Mouse (Mus musculus) C2C12 (cell line): ENCODE measurements around the gene 2210017I01Rik. TPM values are rescaled to one million over a fixed set of nuclear protein-coding genes. Genes with fewer than 3 reads are reported as not detected.

Source experiments
- H3K27me3 ChIP-seq: one replicate; pipeline ENCODE4 v1.6.1; 2011; ENCODE audit not compliant: control insufficient read depth, insufficient read depth, insufficient read length
- H3K36me3 ChIP-seq: one replicate; pipeline ENCODE4 v1.6.1; 2011; ENCODE audit not compliant: control insufficient read depth, insufficient read depth
- H3K4me3 ChIP-seq: one replicate; pipeline ENCODE4 v1.5.1; 2011; ENCODE audit warnings: mild to moderate bottlenecking, control low read depth; ENCODE audit not compliant: poor library complexity, insufficient read depth, severe bottlenecking
- H3K79me2 ChIP-seq: one replicate; pipeline ENCODE4 v1.6.1; 2011; ENCODE audit not compliant: control insufficient read depth, insufficient read depth
- H3K79me3 ChIP-seq: one replicate; pipeline ENCODE4 v1.6.1; 2011; ENCODE audit warnings: low read depth, control low read depth
- H3ac ChIP-seq: one replicate; pipeline ENCODE3; 2011; ENCODE audit warnings: low read depth; ENCODE audit not compliant: control insufficient read depth, insufficient read length
- CEBPB ChIP-seq: IDR thresholded peaks from one replicate; pipeline ENCODE4 v1.6.1; 2011; ENCODE audit warnings: low read depth, mild to moderate bottlenecking, control low read depth, moderate library complexity
- CTCF ChIP-seq: IDR thresholded peaks from one replicate; pipeline ENCODE4 v1.5.1; 2011; ENCODE audit not compliant: control insufficient read depth, insufficient read depth, insufficient read length
- FOSL1 ChIP-seq: IDR thresholded peaks from one replicate; pipeline ENCODE4 v1.8.0; 2011; ENCODE audit warnings: mild to moderate bottlenecking, low read length; ENCODE audit not compliant: poor library complexity, insufficient read depth, severe bottlenecking
- MAX ChIP-seq: IDR thresholded peaks from one replicate; pipeline ENCODE4 v1.6.1; 2011; ENCODE audit warnings: mild to moderate bottlenecking, control low read depth
- MYOD1 ChIP-seq: IDR thresholded peaks from one replicate; pipeline ENCODE4 v1.6.1; 2011; ENCODE audit warnings: low read depth; ENCODE audit not compliant: control insufficient read depth, insufficient read length
- MYOG ChIP-seq: IDR thresholded peaks from one replicate; pipeline ENCODE4 v1.6.1; 2011; ENCODE audit not compliant: control insufficient read depth, insufficient read length; ENCODE audit errors: extremely low read depth
- USF1 ChIP-seq: IDR thresholded peaks from one replicate; pipeline ENCODE4 v1.6.1; 2011; ENCODE audit warnings: low read depth, mild to moderate bottlenecking, control low read depth, moderate library complexity
- polyA plus RNA-seq: library from polyadenylated mRNA; unstranded; fragments of >200 nt; fragmentation: generic; extraction: Trizol; gene quantifications from one replicate; pipeline ENCODE4 v1.2.1, GENCODE M21; 2012; ENCODE audit warnings: missing spikeins

The 2210017I01Rik gene
- polyA plus RNA-seq, 1 experiment = not detected

DNA sequence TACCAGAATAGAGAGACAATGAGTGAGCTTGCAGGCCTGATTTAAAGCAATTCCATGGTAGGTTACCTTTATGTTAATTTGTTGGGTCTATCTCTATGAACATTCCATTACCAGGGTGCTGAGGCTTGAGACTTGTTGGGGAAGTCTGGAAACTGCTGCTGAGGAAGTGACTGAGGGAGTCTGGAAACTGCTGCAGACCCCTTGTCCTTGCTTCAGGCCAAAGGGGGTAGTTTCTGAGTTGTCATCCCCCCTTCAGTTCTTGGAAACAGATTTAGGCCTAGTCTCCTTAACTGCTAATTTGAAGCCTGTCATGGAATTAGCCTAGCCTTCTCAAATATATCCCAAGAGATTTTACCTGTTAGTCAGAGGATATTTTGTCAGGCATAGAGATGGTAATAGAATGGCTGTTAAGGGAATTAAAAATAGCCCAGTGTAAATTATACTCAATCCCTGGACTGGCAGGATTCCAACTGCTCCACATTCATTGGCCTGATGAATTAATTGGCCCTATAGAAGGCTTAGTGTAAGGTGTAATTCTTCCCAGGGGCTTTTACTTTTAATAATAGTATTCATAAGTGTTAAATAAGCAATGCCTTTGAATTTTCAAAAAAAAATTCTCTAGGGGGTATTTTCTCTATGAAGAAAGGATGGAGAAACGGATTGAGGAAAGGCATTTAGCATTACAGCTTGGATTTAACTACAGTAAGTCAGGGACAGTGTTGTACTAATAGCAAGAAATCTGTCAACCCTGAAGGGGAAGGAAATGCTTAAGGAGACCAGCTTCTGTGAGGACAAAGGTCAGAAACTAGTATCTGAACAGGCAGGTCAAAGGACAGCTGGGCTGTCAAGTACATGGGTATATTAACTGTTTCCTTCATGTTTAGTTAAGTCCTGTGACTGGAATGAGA, 30.7 kb upstream of the 2210017I01Rik start:
- H3K4me3 ChIP-seq = no peak overlapping the region
- no peaks in the 10 kb centered on the region for H3K79me2 ChIP-seq
- H3K27me3 ChIP-seq = no peaks in the 10 kb centered on the region
- TF ChIP-seq MAX (no peak), MYOD1 (no peak), CTCF (no peak), MYOG (no peak), CEBPB (no peak), USF1 (no peak), FOSL1 (no peak)
- H3K36me3 ChIP-seq = no peaks in the 10 kb centered on the region
- no peak overlapping the region for H3ac ChIP-seq
- no peaks in the 10 kb centered on the region for H3K79me3 ChIP-seq

GRCm38 (mm10) chr3:92621560-92621959, 14.3 kb upstream of the 2210017I01Rik start, which contains the start of gene Lce6a:
Gene Lce6a, minus strand, starts transcription at chr3:92621660.
- Histone ChIP-seq H3K79me3 (no peaks in the 10 kb centered on the region), H3ac (no peak within 1 kb of the TSS)

GRCm38 (mm10) chr3:92609804-92610203, 2.5 kb upstream of the 2210017I01Rik start:
- TF ChIP-seq CTCF = no peak
- no peak for TF ChIP-seq MYOG
- TF ChIP-seq MYOD1 = no peak
- TF ChIP-seq CEBPB = no peak
- TF ChIP-seq USF1 = no peak
- no peak for TF ChIP-seq MAX
- TF ChIP-seq FOSL1 = no peak
- no peaks in the 10 kb centered on the region for H3K36me3 ChIP-seq

More at GRCm38 (mm10) chr3:92621560-92621959, 14.3 kb upstream of the 2210017I01Rik start, which contains the start of gene Lce6a:
- Histone ChIP-seq H3K27me3 (no peaks in the 10 kb centered on the region), H3K79me2 (no peaks in the 10 kb centered on the region), H3K36me3 (no peaks in the 10 kb centered on the region), H3K4me3 (no peak within 1 kb of the TSS)
- TF ChIP-seq USF1 (no peak), CEBPB (no peak), MAX (no peak), MYOG (no peak), CTCF (no peak), FOSL1 (no peak), MYOD1 (no peak)

GRCm38 (mm10) chr3:92602169-92602568, 5.1 kb downstream of the 2210017I01Rik start:
- no peaks in the 10 kb centered on the region for H3K79me2 ChIP-seq
- H3K27me3 ChIP-seq = no peaks in the 10 kb centered on the region
- no peak overlapping the region for H3ac ChIP-seq
- H3K36me3 ChIP-seq = no peaks in the 10 kb centered on the region
- no peak overlapping the region for H3K4me3 ChIP-seq
- TF ChIP-seq MYOG (no peak), MAX (no peak), FOSL1 (no peak), CEBPB (no peak), MYOD1 (no peak), USF1 (no peak), CTCF (no peak)
- no peaks in the 10 kb centered on the region for H3K79me3 ChIP-seq

More at GRCm38 (mm10) chr3:92609804-92610203, 2.5 kb upstream of the 2210017I01Rik start:
- no peak overlapping the region for H3K4me3 ChIP-seq
- H3K79me2 ChIP-seq = no peaks in the 10 kb centered on the region
- no peaks in the 10 kb centered on the region for H3K79me3 ChIP-seq
- H3K27me3 ChIP-seq = no peaks in the 10 kb centered on the region
- H3ac ChIP-seq = no peak overlapping the region

- no peaks in the 10 kb centered on the region for H3K27me3 ChIP-seq
- no peak overlapping the region for H3ac ChIP-seq
- H3K79me3 ChIP-seq = no peaks in the 10 kb centered on the region
- TF ChIP-seq MYOD1 = no peak
- TF ChIP-seq MAX = no peak
- no peak for TF ChIP-seq USF1
- no peak for TF ChIP-seq FOSL1
- TF ChIP-seq CTCF = no peak
- H3K36me3 ChIP-seq = no peaks in the 10 kb centered on the region
- no peaks in the 10 kb centered on the region for H3K79me2 ChIP-seq
- H3K4me3 ChIP-seq = no peak overlapping the region
Measured at GRCm38 (mm10) chr3:92600456-92600855, 6.8 kb downstream of the 2210017I01Rik start.

GRCm38 (mm10) chr3:92599973-92600372, 7.3 kb downstream of the 2210017I01Rik start:
- H3K36me3 ChIP-seq = no peaks in the 10 kb centered on the region
- no peaks in the 10 kb centered on the region for H3K79me2 ChIP-seq
- H3K27me3 ChIP-seq = no peaks in the 10 kb centered on the region
- H3K79me3 ChIP-seq = no peaks in the 10 kb centered on the region
- H3K4me3 ChIP-seq = no peak overlapping the region
- TF ChIP-seq MYOG (no peak), CEBPB (no peak), MYOD1 (no peak)
- H3ac ChIP-seq = no peak overlapping the region
